Mouse (Mus musculus) frontal cortex, postnatal 36 days (tissue): ENCODE measurements around the gene Atp8a1.

Experiments
- DNase-seq, 2 experiments: peaks; one replicate each; pipeline ENCODE4 v3.0.0; 2022; ENCODE audit warnings: low spot score in 2 of 2

The Atp8a1 gene

GRCm38 (mm10) chr5:67678819-67679218, 168.4 kb downstream of the Atp8a1 start:
- no peak for DNase-seq

GRCm38 (mm10) chr5:67673008-67673407, 174.2 kb downstream of the Atp8a1 start:
- no peak for DNase-seq

GRCm38 (mm10) chr5:67670158-67670557, 177.1 kb downstream of the Atp8a1 start:
- no peak for DNase-seq

GRCm38 (mm10) chr5:67669436-67669896, 177.8 kb downstream of the Atp8a1 start:
- DNase-seq: no peak

- DNase-seq: no peak
These were observed 184.5 kb downstream of the Atp8a1 start for GRCm38 (mm10) chr5:67662715-67663114.

- no peak for DNase-seq
These were observed 187.4 kb downstream of the Atp8a1 start for GRCm38 (mm10) chr5:67659864-67660263.

- DNase-seq: no peak
These were observed 190.4 kb downstream of the Atp8a1 start for GRCm38 (mm10) chr5:67656821-67657259.

GRCm38 (mm10) chr5:67655696-67656519, 191.3 kb downstream of the Atp8a1 start:
- no peak for DNase-seq

- peak; percentile 24 to 57 for DNase-seq
These were observed 192.7 kb downstream of the Atp8a1 start for GRCm38 (mm10) chr5:67654572-67654971.

GRCm38 (mm10) chr5:67653543-67653942, 193.7 kb downstream of the Atp8a1 start:
- DNase-seq: no peak

GRCm38 (mm10) chr5:67652468-67652867, 194.8 kb downstream of the Atp8a1 start:
- DNase-seq: no peak

GRCm38 (mm10) chr5:67650021-67650420, 197.2 kb downstream of the Atp8a1 start:
- no peak for DNase-seq

- DNase-seq: no peak
These were observed 198.1 kb downstream of the Atp8a1 start for GRCm38 (mm10) chr5:67649156-67649555.

- DNase-seq: peak in 1 of 2 experiments; percentile 31
These were observed 199.7 kb downstream of the Atp8a1 start for GRCm38 (mm10) chr5:67647568-67647967.

- DNase-seq: no peak
These were observed 200.3 kb downstream of the Atp8a1 start for GRCm38 (mm10) chr5:67646756-67647529.

- peak; percentile 41 to 44 for DNase-seq
These were observed 203.5 kb downstream of the Atp8a1 start for GRCm38 (mm10) chr5:67643537-67644255.

- no peak for DNase-seq
These were observed 205.7 kb downstream of the Atp8a1 start for GRCm38 (mm10) chr5:67641406-67642120.

GRCm38 (mm10) chr5:67640596-67641312, 206.5 kb downstream of the Atp8a1 start:
- DNase-seq: no peak

- no peak for DNase-seq
These were observed 212.9 kb downstream of the Atp8a1 start for GRCm38 (mm10) chr5:67634339-67634738.

- DNase-seq: no peak
These were observed 213.4 kb downstream of the Atp8a1 start for GRCm38 (mm10) chr5:67633831-67634268.
